Mouse (Mus musculus) hindbrain, embryonic 14.5 days (tissue): ENCODE data around the gene Fbrs. TPM values are rescaled to one million over a fixed set of nuclear protein-coding genes. Genes with fewer than 3 reads are reported as not detected.
"Not testable (repeated sequence)": the region's sequence is repeated elsewhere in the genome, so short reads cannot be mapped to it uniquely, and the experiment has no call there.

Experiments
- ATAC-seq: fragments of 200-750 bp; cut with Nextera tagmentation; 2 replicates; pipeline ENCODE4 v1.8.0; 2017; ENCODE audit warnings: moderate number of reproducible peaks, mild to moderate bottlenecking, moderate TSS enrichment, moderate library complexity; ENCODE audit not compliant: low FRiP score
- DNase-seq: peaks from one replicate; pipeline ENCODE4 v3.0.0-alpha.2; 2015; ENCODE audit warnings: low spot score
- H3K27ac ChIP-seq: fragments of 300-500 bp; sonication (generic); 2 replicates; pipeline ENCODE4 v1.5.1; 2014; ENCODE audit warnings: mild to moderate bottlenecking, moderate library complexity
- H3K27me3 ChIP-seq: fragments of 300-500 bp; sonication (generic); 2 replicates; pipeline ENCODE4 v1.6.1; 2014; ENCODE audit warnings: mild to moderate bottlenecking, low read length, mixed read lengths; ENCODE audit not compliant: control insufficient read depth, insufficient read depth
- H3K36me3 ChIP-seq: fragments of 300-500 bp; sonication (generic); replicated peaks from 2 replicates; pipeline ENCODE4 v1.6.1; 2014; ENCODE audit not compliant: control insufficient read depth, insufficient read depth
- H3K4me1 ChIP-seq: fragments of 300-500 bp; sonication (generic); replicated peaks from 2 replicates; pipeline ENCODE4 v1.6.1; 2014; ENCODE audit warnings: antibody characterized with exemption, low read length, mixed read lengths; ENCODE audit not compliant: control insufficient read depth, insufficient read depth
- H3K4me2 ChIP-seq: fragments of 300-500 bp; sonication (generic); replicated peaks from 2 replicates; pipeline ENCODE4 v1.6.1; 2014; ENCODE audit warnings: mild to moderate bottlenecking, moderate library complexity
- H3K4me3 ChIP-seq: fragments of 300-500 bp; sonication (generic); replicated peaks from 2 replicates; pipeline ENCODE4 v1.5.1; 2014; ENCODE audit warnings: mild to moderate bottlenecking, low read length
- H3K9ac ChIP-seq: fragments of 300-500 bp; sonication (generic); 2 replicates; pipeline ENCODE4 v1.6.1; 2014
- H3K9me3 ChIP-seq: fragments of 300-500 bp; sonication (generic); 2 replicates; pipeline ENCODE4 v1.6.1; 2016; ENCODE audit warnings: low read length; ENCODE audit not compliant: control insufficient read depth
- WGBS: fragments of 180-500 bp; shearing (Covaris S2); extraction: QIAGEN DNeasy Blood & Tissue Kit; methylation state at CpG from one replicate; pipeline ENCODE4 v1.1.7; 2014; 5-methylcytosine and 5-hydroxymethylcytosine counted together
- polyA plus RNA-seq: library from polyadenylated mRNA; unstranded; fragments of >200 nt; fragmentation: Nextera tagmentation; extraction: Ambion mirVana; gene quantifications from 2 replicates; pipeline ENCODE4 v1.2.1, GENCODE M21; 2014

Fbrs gene
- polyA plus RNA-seq: 13.6 and 15.3 TPM in 2 replicates

GRCm38 (mm10) chr7:127478635-127479317, at the start of gene Fbrs:
Gene Fbrs, plus strand, starts transcription at chr7:127479199.
- H3K4me2 ChIP-seq: peak within 1 kb of the TSS; percentile 99
- no peaks in the 10 kb centered on the region for H3K27me3 ChIP-seq
- peak; percentile 92 for DNase-seq
- peak within 1 kb of the TSS; percentile 93 for H3K9ac ChIP-seq
- WGBS: 1% methylated on average over 60 of the region's 62 CpGs
- H3K36me3 ChIP-seq: peaks cover 67% of the 10 kb centered on the region
- H3K4me1 ChIP-seq: peaks cover 26% of the 10 kb centered on the region
- H3K4me3 ChIP-seq: peak within 1 kb of the TSS; percentile 84
- peak within 1 kb of the TSS; percentile 88 for H3K27ac ChIP-seq
- peak; percentile 80 for ATAC-seq
- no peaks in the 10 kb centered on the region for H3K9me3 ChIP-seq

GRCm38 (mm10) chr7:127435206-127435605, 43.8 kb upstream of the Fbrs start:
- H3K36me3 ChIP-seq: no peaks in the 10 kb centered on the region
- no peak overlapping the region for H3K9ac ChIP-seq
- DNase-seq (no peak), ATAC-seq (no peak)
- H3K9me3 ChIP-seq: no peaks in the 10 kb centered on the region
- no peak overlapping the region for H3K27ac ChIP-seq
- no peaks in the 10 kb centered on the region for H3K4me1 ChIP-seq
- H3K27me3 ChIP-seq: no peaks in the 10 kb centered on the region
- 92% methylated on average over 4 of the region's 4 CpGs for WGBS
- no peak overlapping the region for H3K4me2 ChIP-seq
- H3K4me3 ChIP-seq: no peak overlapping the region

GRCm38 (mm10) chr7:127437724-127438123, 41.3 kb upstream of the Fbrs start:
- no peak overlapping the region for H3K9ac ChIP-seq
- no peak overlapping the region for H3K27ac ChIP-seq
- ATAC-seq (no peak), DNase-seq (no peak)
- H3K4me3 ChIP-seq: no peak overlapping the region
- peaks cover 12% of the 10 kb centered on the region for H3K36me3 ChIP-seq
- WGBS: 87% methylated on average over 3 of the region's 3 CpGs
- no peaks in the 10 kb centered on the region for H3K27me3 ChIP-seq
- no peaks in the 10 kb centered on the region for H3K9me3 ChIP-seq
- no peaks in the 10 kb centered on the region for H3K4me1 ChIP-seq
- no peak overlapping the region for H3K4me2 ChIP-seq

GRCm38 (mm10) chr7:127443976-127444375, 35.0 kb upstream of the Fbrs start:
- Histone ChIP-seq H3K9me3 (no peaks in the 10 kb centered on the region), H3K4me3 (no peak overlapping the region), H3K27ac (no peak overlapping the region), H3K4me1 (peaks cover 8% of the 10 kb centered on the region), H3K4me2 (no peak overlapping the region), H3K9ac (no peak overlapping the region), H3K27me3 (no peaks in the 10 kb centered on the region), H3K36me3 (peaks cover 46% of the 10 kb centered on the region)
- ATAC-seq: no peak
- DNase-seq: no peak
- WGBS: 91% methylated on average over 20 of the region's 20 CpGs

- Histone ChIP-seq H3K4me1 (peaks cover 43% of the 10 kb centered on the region), H3K27ac (peak within 1 kb of the TSS; percentile 95), H3K9me3 (no peaks in the 10 kb centered on the region), H3K4me2 (peak within 1 kb of the TSS; percentile 62), H3K36me3 (peaks cover 30% of the 10 kb centered on the region), H3K9ac (peak within 1 kb of the TSS; percentile 92), H3K4me3 (peak within 1 kb of the TSS; percentile 81), H3K27me3 (no peaks in the 10 kb centered on the region)
- ATAC-seq (peak; percentile 91), DNase-seq (peak; percentile 97)
- under 1% methylated on average over 54 of the region's 54 CpGs for WGBS
Measured at GRCm38 (mm10) chr7:127448521-127449300, 30.3 kb upstream of the Fbrs start, which contains the start of gene Zfp689. Gene Zfp689, minus strand, starts transcription at chr7:127449158.

- Histone ChIP-seq H3K9ac (peak overlapping the region; percentile 92), H3K4me2 (peak overlapping the region; percentile 62), H3K27ac (peak overlapping the region; percentile 95), H3K4me3 (peak overlapping the region; percentile 81), H3K36me3 (peaks cover 22% of the 10 kb centered on the region), H3K4me1 (peaks cover 43% of the 10 kb centered on the region), H3K9me3 (no peaks in the 10 kb centered on the region), H3K27me3 (no peaks in the 10 kb centered on the region)
- ATAC-seq (no peak), DNase-seq (no peak)
- WGBS: 82% methylated on average over 7 of the region's 7 CpGs
Measured at GRCm38 (mm10) chr7:127449966-127450365, 29.0 kb upstream of the Fbrs start.

GRCm38 (mm10) chr7:127453056-127453455, 25.9 kb upstream of the Fbrs start:
- Histone ChIP-seq H3K9me3 (no peaks in the 10 kb centered on the region), H3K27ac (no peak overlapping the region), H3K27me3 (no peaks in the 10 kb centered on the region), H3K4me1 (peaks cover 37% of the 10 kb centered on the region), H3K36me3 (peaks cover 21% of the 10 kb centered on the region), H3K4me2 (no peak overlapping the region), H3K9ac (no peak overlapping the region), H3K4me3 (no peak overlapping the region)
- WGBS: 99% methylated on average over 2 of the region's 2 CpGs
- DNase-seq (no peak), ATAC-seq (no peak)

GRCm38 (mm10) chr7:127454905-127455304, 24.1 kb upstream of the Fbrs start:
- no peak for DNase-seq
- Histone ChIP-seq H3K4me1 (peaks cover 29% of the 10 kb centered on the region), H3K4me3 (no peak overlapping the region), H3K27ac (no peak overlapping the region), H3K27me3 (no peaks in the 10 kb centered on the region), H3K4me2 (no peak overlapping the region), H3K9ac (no peak overlapping the region), H3K36me3 (peaks cover 27% of the 10 kb centered on the region), H3K9me3 (no peaks in the 10 kb centered on the region)
- ATAC-seq: no peak
- WGBS: 94% methylated on average over 7 of the region's 7 CpGs

- H3K27ac ChIP-seq: not testable (repeated sequence)
Measured at GRCm38 (mm10) chr7:127458371-127459122, 20.5 kb upstream of the Fbrs start.

More at GRCm38 (mm10) chr7:127458371-127459122, 20.5 kb upstream of the Fbrs start:
- H3K4me1 ChIP-seq, H3K27me3 ChIP-seq, H3K9ac ChIP-seq, H3K9me3 ChIP-seq, DNase-seq, ATAC-seq, H3K4me3 ChIP-seq, H3K4me2 ChIP-seq: not testable (repeated sequence)
- H3K36me3 ChIP-seq: peaks cover 49% of the 10 kb centered on the region
- WGBS: 86% methylated on average over 3 of the region's 3 CpGs
